Mouse (Mus musculus): Measurements from ENCODE around the gene Cdc42bpg. TPM values are rescaled to one million over a fixed set of nuclear protein-coding genes. Genes with fewer than 3 reads are reported as not detected.

Gene Cdc42bpg
- total and polyA plus RNA-seq, 3 experiments = 7.0 to 13.9 (median 11.7) TPM

DNA sequence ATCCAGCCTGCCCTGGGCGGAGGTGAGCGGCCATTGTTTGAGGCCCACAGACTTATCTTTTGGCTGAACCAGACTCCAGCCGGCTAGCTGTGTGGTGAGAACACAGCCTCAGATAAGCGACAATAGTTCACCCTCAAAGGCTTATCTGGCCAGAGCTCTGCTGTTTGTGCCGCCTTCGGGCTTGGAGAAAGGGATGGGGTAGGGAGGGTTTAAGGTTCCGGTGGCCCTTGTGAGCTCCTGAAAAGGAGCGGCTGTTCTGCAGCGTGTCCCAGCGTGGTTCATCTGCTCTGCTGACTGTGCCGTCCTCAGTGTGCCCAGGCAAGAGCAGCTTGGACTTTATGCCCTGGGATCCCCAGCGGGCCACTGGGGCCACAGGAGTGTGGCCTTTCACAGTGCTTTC, 21.8 kb upstream of the Cdc42bpg start:
- no peak for TF ChIP-seq CTCF (IDR thresholded peaks at IDR 0.05)
- TF ChIP-seq EP300 (IDR thresholded peaks at IDR 0.05; ENCODE audit: insufficient read depth, low read depth, low read length) = 0 out of 2 replicates have a peak, but pooled peaks have one; percentile 54
- TF ChIP-seq POLR2A (IDR thresholded peaks at IDR 0.05; ENCODE audit: insufficient read depth, low read depth, low read length) = peak; percentile 44; the same call in 1 of the 2 replicates
- Histone ChIP-seq H3K27me3 (ENCODE audit: control insufficient read depth, insufficient read depth, low read length) (no peaks in the 10 kb centered on the region), H3K79me2 (replicated peaks; ENCODE audit: control insufficient read depth, insufficient read depth, low read length) (peaks cover 2% of the 10 kb centered on the region), H3K27ac (peak overlapping the region; percentile 91), H3K36me3 (ENCODE audit: control insufficient read depth, insufficient read depth, low read length) (peaks cover 74% of the 10 kb centered on the region), H3K9ac (ENCODE audit: low read depth, low read length) (peak overlapping the region; percentile 52), H3K4me3 (peak overlapping the region; percentile 9; the same call in 1 of the 2 replicates), H3K4me1 (ENCODE audit: control insufficient read depth, insufficient read depth, low read length) (peaks cover 56% of the 10 kb centered on the region)
- peak in 1 of 2 experiments; percentile 62 for DNase-seq
- WGBS = 24% methylated on average over 12 of the region's 12 CpGs
- intact Hi-C loops (cut with DNase I) = no loop called here

DNA sequence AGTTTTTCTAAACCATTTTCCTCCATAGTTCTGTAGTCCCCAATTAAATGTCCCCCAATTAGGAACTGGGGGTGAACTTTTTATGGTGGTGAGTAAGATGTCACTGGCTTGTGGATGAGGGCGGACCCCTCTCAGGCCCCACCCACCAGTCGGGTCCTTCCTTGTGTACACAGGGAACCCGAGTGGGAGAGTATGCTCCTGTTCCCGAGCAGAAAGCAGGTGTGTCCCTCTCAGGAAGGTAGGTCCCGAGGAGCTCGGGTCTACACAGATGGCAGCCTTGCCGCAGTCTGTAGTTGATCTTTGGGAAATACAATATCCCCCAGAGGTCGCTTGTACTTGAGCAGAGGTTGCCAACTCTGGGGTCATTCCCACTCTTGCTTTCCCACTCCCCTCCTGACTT, 21.0 kb upstream of the Cdc42bpg start:
- Histone ChIP-seq H3K36me3 (ENCODE audit: control insufficient read depth, insufficient read depth, low read length) (peaks cover 78% of the 10 kb centered on the region), H3K4me1 (ENCODE audit: control insufficient read depth, insufficient read depth, low read length) (peaks cover 60% of the 10 kb centered on the region), H3K27ac (peak overlapping the region; percentile 91), H3K79me2 (replicated peaks; ENCODE audit: control insufficient read depth, insufficient read depth, low read length) (peaks cover 8% of the 10 kb centered on the region), H3K4me3 (peak overlapping the region; percentile 25; the same call in 1 of the 2 replicates), H3K9ac (ENCODE audit: low read depth, low read length) (no peak overlapping the region; the same call in 1 of the 2 replicates), H3K27me3 (ENCODE audit: control insufficient read depth, insufficient read depth, low read length) (no peaks in the 10 kb centered on the region)
- 42% methylated on average over 8 of the region's 8 CpGs for WGBS
- intact Hi-C loops (cut with DNase I) = no loop called here
- no peak for TF ChIP-seq EP300 (IDR thresholded peaks at IDR 0.05; ENCODE audit: insufficient read depth, low read depth, low read length)
- no peak for TF ChIP-seq POLR2A (IDR thresholded peaks at IDR 0.05; ENCODE audit: insufficient read depth, low read depth, low read length)
- TF ChIP-seq CTCF (IDR thresholded peaks at IDR 0.05) = no peak
- no peak for DNase-seq

DNA sequence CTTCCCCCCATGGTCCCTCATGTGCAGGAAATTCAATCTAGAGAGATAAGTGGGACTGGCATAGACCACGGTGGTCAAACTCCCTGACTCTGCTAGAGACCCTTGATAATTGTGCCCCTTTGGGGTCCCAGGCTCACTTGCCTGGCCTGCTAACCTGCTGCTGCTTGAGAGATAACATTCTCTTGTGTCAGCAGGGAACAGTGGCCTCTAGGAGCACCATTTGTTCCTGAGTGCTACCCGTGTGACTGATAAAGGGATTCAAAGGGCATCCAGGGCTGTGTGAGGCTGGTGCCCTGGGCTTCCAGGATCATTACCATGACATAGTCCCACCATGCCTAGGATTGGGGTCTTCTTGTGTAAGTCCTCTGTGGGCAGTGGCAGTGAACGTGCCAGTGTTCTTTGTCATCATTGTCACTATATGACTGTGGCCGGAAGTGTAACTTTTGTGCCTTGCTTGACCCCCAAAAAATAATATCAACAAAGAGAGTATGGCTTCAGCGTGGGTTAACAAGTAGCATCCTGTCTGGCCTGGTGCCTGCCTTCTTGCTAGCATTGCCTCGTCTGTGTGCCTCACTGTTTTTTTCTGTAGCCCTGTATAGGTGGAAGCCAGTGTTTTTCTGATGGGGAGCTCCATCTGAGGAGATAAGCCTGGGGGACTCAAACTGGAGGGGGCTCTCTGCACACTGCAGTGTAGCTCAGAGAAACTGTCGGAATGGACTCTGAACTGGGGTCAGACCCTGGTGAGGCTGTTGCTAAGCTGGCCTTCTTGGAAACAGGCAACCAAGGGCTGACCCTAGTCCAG, 20.4 kb upstream of the Cdc42bpg start:
- H3K4me3 ChIP-seq = peak overlapping the region; percentile 28
- TF ChIP-seq CTCF (IDR thresholded peaks at IDR 0.05) = no peak
- TF ChIP-seq POLR2A (IDR thresholded peaks at IDR 0.05; ENCODE audit: insufficient read depth, low read depth, low read length) = no peak
- peak; percentile 65; the same call in 1 of the 2 replicates for TF ChIP-seq EP300 (IDR thresholded peaks at IDR 0.05; ENCODE audit: insufficient read depth, low read depth, low read length)

GRCm38 (mm10) chr19:6286434-6287401, 19.5 kb upstream of the Cdc42bpg start:
- intact Hi-C loops (cut with DNase I) = no loop called here
- H3K9ac ChIP-seq (ENCODE audit: low read depth, low read length) = peak overlapping the region; percentile 55
- peak overlapping the region; percentile 28 for H3K4me3 ChIP-seq
- H3K36me3 ChIP-seq (ENCODE audit: control insufficient read depth, insufficient read depth, low read length) = peaks cover 69% of the 10 kb centered on the region
- WGBS = 33% methylated on average over 19 of the region's 19 CpGs
- H3K27me3 ChIP-seq (ENCODE audit: control insufficient read depth, insufficient read depth, low read length) = no peaks in the 10 kb centered on the region
- peaks cover 59% of the 10 kb centered on the region for H3K4me1 ChIP-seq (ENCODE audit: control insufficient read depth, insufficient read depth, low read length)
- DNase-seq = peak; percentile 71 to 75
- H3K27ac ChIP-seq = peak overlapping the region; percentile 91
- no peak for TF ChIP-seq CTCF (IDR thresholded peaks at IDR 0.05)
- TF ChIP-seq EP300 (IDR thresholded peaks at IDR 0.05; ENCODE audit: insufficient read depth, low read depth, low read length) = peak; percentile 68; the same call in 1 of the 2 replicates
- peak; percentile 32; the same call in 1 of the 2 replicates for TF ChIP-seq POLR2A (IDR thresholded peaks at IDR 0.05; ENCODE audit: insufficient read depth, low read depth, low read length)
- peaks cover 11% of the 10 kb centered on the region for H3K79me2 ChIP-seq (replicated peaks; ENCODE audit: control insufficient read depth, insufficient read depth, low read length)

More for the DNA sequence above, 20.4 kb upstream of the Cdc42bpg start:
- DNase-seq = no peak
- intact Hi-C loops (cut with DNase I) = no loop called here
- Histone ChIP-seq H3K9ac (ENCODE audit: low read depth, low read length) (peak overlapping the region; percentile 55), H3K36me3 (ENCODE audit: control insufficient read depth, insufficient read depth, low read length) (peaks cover 75% of the 10 kb centered on the region), H3K27ac (peak overlapping the region; percentile 91), H3K27me3 (ENCODE audit: control insufficient read depth, insufficient read depth, low read length) (no peaks in the 10 kb centered on the region), H3K4me1 (ENCODE audit: control insufficient read depth, insufficient read depth, low read length) (peaks cover 59% of the 10 kb centered on the region), H3K79me2 (replicated peaks; ENCODE audit: control insufficient read depth, insufficient read depth, low read length) (peaks cover 8% of the 10 kb centered on the region)
- WGBS = 19% methylated on average over 7 of the region's 7 CpGs

DNA sequence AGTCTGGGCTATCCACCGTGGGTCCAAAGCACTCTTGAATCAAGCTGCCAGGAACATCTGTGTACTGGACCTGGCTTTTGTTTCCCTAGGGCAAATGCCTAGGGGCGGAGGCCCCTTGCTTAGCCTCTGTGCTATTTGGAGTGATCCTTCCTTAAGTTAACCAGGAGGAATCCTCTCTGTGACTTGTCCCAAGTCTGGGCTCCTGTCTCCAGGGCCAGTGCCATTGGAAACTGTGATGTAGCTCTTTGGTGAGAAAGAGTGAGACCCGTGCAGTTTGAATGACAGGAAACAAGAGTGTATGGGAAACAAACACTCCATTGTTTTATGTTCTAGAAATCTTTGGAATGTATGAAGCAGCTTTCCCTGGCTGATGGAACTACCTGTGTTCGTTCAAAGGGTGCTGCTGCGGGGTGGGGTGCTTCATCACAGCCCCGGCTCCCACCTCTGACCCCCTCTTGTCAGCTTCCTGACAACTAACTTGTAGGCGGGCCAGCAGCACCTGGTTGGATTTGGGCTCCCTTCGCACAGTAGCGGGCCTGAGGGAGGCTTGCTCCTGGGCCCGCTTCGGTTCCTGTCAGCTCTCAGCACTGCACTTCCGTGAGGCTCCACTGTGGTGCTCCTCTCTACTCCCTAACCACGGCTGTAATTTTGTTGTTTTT, 17.9 kb upstream of the Cdc42bpg start:
- H3K4me3 ChIP-seq = no peak overlapping the region
- TF ChIP-seq CTCF (IDR thresholded peaks at IDR 0.05) (peak; percentile 22; the same call in 1 of the 2 replicates), EP300 (IDR thresholded peaks at IDR 0.05; ENCODE audit: insufficient read depth, low read depth, low read length) (0 out of 2 replicates have a peak, but pooled peaks have one; percentile 59), POLR2A (IDR thresholded peaks at IDR 0.05; ENCODE audit: insufficient read depth, low read depth, low read length) (0 out of 2 replicates have a peak, but pooled peaks have one; percentile 10)
- intact Hi-C loops (cut with DNase I) = loop anchor here (1.0 kb wide), 1 partner anchor 12 kb away; no protein-coding TSS in a partner anchor
- peak; percentile 64 to 72 for DNase-seq
- H3K27me3 ChIP-seq (ENCODE audit: control insufficient read depth, insufficient read depth, low read length) = no peaks in the 10 kb centered on the region
- WGBS = 39% methylated on average over 13 of the region's 13 CpGs
- H3K79me2 ChIP-seq (replicated peaks; ENCODE audit: control insufficient read depth, insufficient read depth, low read length) = peaks cover 11% of the 10 kb centered on the region
- peak overlapping the region; percentile 91 for H3K27ac ChIP-seq
- peak overlapping the region; percentile 30; the same call in 1 of the 2 replicates for H3K9ac ChIP-seq (ENCODE audit: low read depth, low read length)
- H3K36me3 ChIP-seq (ENCODE audit: control insufficient read depth, insufficient read depth, low read length) = peaks cover 62% of the 10 kb centered on the region
- peaks cover 70% of the 10 kb centered on the region for H3K4me1 ChIP-seq (ENCODE audit: control insufficient read depth, insufficient read depth, low read length)
